Mouse (Mus musculus): ENCODE data around the gene Fkbp15.

GRCm38 (mm10) chr4:62345827-62346226, 14.5 kb downstream of the Fkbp15 start:
- TF ChIP-seq CTCF (IDR thresholded peaks at IDR 0.05; ENCODE audit: low read depth, low read length) (no peak), POLR2AphosphoS5 (IDR thresholded peaks at IDR 0.05; ENCODE audit: insufficient replicate concordance, low read depth, low read length) (no peak)
